Mouse (Mus musculus) forebrain, embryonic 11.5 days (tissue): ENCODE results near the gene Gm21704. TPM values are rescaled to one million over a fixed set of nuclear protein-coding genes. Genes with fewer than 3 reads are reported as not detected.
"Not testable (repeated sequence)": the region's sequence is repeated elsewhere in the genome, so short reads cannot be mapped to it uniquely, and the experiment has no call there.

ENCODE experiments used
- ATAC-seq: fragments of 200-750 bp; cut with Nextera tagmentation; replicated peaks from 2 replicates; pipeline ENCODE4 v1.8.0; 2017; ENCODE audit warnings: moderate TSS enrichment; ENCODE audit not compliant: low FRiP score
- DNase-seq: peaks from one replicate; pipeline ENCODE4 v3.0.0-alpha.2; 2017; ENCODE audit warnings: low spot score
- H3K27ac ChIP-seq: fragments of 300-500 bp; sonication (generic); 2 replicates; pipeline ENCODE4 v1.5.1; 2014; ENCODE audit warnings: low read depth, low read length
- H3K27me3 ChIP-seq: fragments of 300-500 bp; sonication (generic); 2 replicates; pipeline ENCODE4 v1.6.1; 2014; ENCODE audit warnings: mild to moderate bottlenecking, low read length, mixed read lengths; ENCODE audit not compliant: control insufficient read depth, insufficient read depth
- H3K36me3 ChIP-seq: fragments of 300-500 bp; sonication (generic); 2 replicates; pipeline ENCODE4 v1.6.1; 2014; ENCODE audit warnings: mild to moderate bottlenecking, low read length, moderate library complexity, mixed read lengths; ENCODE audit not compliant: control insufficient read depth, insufficient read depth
- H3K4me1 ChIP-seq: fragments of 300-500 bp; sonication (generic); replicated peaks from 2 replicates; pipeline ENCODE4 v1.6.1; 2014; ENCODE audit warnings: low read length, mixed read lengths; ENCODE audit not compliant: control insufficient read depth, insufficient read depth
- H3K4me2 ChIP-seq: fragments of 300-500 bp; sonication (generic); 2 replicates; pipeline ENCODE4 v1.6.1; 2014; ENCODE audit warnings: low read depth, mild to moderate bottlenecking, low read length, moderate library complexity, mixed read lengths; ENCODE audit not compliant: severe bottlenecking
- H3K4me3 ChIP-seq: fragments of 300-500 bp; sonication (generic); 2 replicates; pipeline ENCODE4 v1.5.1; 2014; ENCODE audit warnings: low read depth, low read length
- H3K9ac ChIP-seq: fragments of 300-500 bp; sonication (generic); 2 replicates; pipeline ENCODE4 v1.6.1; 2014; ENCODE audit warnings: low read length
- H3K9me3 ChIP-seq: fragments of 300-500 bp; sonication (generic); 2 replicates; pipeline ENCODE4 v1.6.1; 2016; ENCODE audit warnings: low read length, mixed read lengths; ENCODE audit not compliant: control insufficient read depth
- WGBS: fragments of 180-500 bp; shearing (Covaris S2); extraction: QIAGEN DNeasy Blood & Tissue Kit; methylation state at CpG from one replicate; pipeline ENCODE4 v1.1.7; 2014; 5-methylcytosine and 5-hydroxymethylcytosine counted together
- polyA plus RNA-seq: library from polyadenylated mRNA; unstranded; fragments of >200 nt; fragmentation: Nextera tagmentation; extraction: Ambion mirVana; gene quantifications from 2 replicates; pipeline ENCODE4 v1.2.1, GENCODE M21; 2014

Gm21704 gene
- polyA plus RNA-seq: not detected in 2 replicates

DNA sequence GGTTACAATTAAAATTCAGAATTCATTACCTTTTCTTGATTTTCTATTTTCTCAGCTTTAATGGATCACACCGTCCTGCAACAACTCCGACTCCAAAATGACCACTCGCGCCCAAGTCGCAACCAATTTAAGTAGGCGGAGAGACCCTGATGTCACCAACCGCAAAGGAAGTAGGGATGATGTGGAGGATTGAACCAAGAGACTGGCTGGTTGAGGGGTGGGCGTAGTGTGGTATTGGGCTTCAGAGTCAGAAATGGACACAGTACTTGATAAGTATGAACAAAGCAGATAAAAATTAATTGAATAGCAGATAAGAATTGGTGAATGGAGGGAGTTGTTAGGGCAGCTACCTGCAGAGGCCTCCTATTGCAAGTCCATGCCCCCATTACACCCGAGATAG, at the start of gene Gm21704, which contains the start of gene Gm21708:
Gm21704 (minus strand) TSS at position 101 of the 400 bp plus-strand sequence.
Gm21708 (minus strand) TSS at position 101 of the 400 bp plus-strand sequence.
- H3K27ac ChIP-seq, H3K36me3 ChIP-seq, DNase-seq, H3K4me1 ChIP-seq, H3K9ac ChIP-seq, H3K4me3 ChIP-seq, H3K9me3 ChIP-seq, H3K27me3 ChIP-seq, ATAC-seq, H3K4me2 ChIP-seq: not testable (repeated sequence)
- no CpG with 5 or more reads among the region's 9 CpGs for WGBS

DNA sequence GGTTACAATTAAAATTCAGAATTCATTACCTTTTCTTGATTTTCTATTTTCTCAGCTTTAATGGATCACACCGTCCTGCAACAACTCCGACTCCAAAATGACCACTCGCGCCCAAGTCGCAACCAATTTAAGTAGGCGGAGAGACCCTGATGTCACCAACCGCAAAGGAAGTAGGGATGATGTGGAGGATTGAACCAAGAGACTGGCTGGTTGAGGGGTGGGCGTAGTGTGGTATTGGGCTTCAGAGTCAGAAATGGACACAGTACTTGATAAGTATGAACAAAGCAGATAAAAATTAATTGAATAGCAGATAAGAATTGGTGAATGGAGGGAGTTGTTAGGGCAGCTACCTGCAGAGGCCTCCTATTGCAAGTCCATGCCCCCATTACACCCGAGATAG, 64.7 kb downstream of the Gm21704 start, which contains the start of gene Gm21693:
Gm21693 (minus strand) TSS at position 101 of the 400 bp plus-strand sequence.
- ATAC-seq, H3K4me1 ChIP-seq, H3K9ac ChIP-seq, DNase-seq, H3K27ac ChIP-seq, H3K9me3 ChIP-seq, H3K4me3 ChIP-seq, H3K36me3 ChIP-seq, H3K27me3 ChIP-seq, H3K4me2 ChIP-seq: not testable (repeated sequence)
- WGBS: no CpG with 5 or more reads among the region's 9 CpGs

DNA sequence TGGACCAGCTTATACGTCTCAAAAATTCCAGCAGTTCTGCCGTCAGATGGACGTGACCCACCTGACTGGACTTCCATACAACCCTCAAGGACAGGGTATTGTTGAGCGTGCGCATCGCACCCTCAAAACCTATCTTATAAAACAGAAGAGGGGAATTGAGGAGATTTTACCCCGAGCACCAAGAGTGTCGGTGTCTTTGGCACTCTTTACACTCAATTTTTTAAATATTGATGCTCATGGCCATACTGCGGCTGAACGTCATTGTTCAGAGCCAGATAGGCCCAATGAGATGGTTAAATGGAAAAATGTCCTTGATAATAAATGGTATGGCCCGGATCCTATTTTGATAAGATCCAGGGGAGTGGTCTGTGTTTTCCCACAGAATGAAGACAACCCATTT, 69.3 kb downstream of the Gm21704 start:
- H3K27ac ChIP-seq, H3K36me3 ChIP-seq, H3K9me3 ChIP-seq, DNase-seq, H3K4me2 ChIP-seq, H3K4me1 ChIP-seq, H3K9ac ChIP-seq, H3K4me3 ChIP-seq, H3K27me3 ChIP-seq, ATAC-seq: not testable (repeated sequence)
- no CpG with 5 or more reads among the region's 11 CpGs for WGBS

Other genes starting within 250 kb of the Gm21704 start
- not detected in 2 replicates for gene Gm21677, start 103.7 kb downstream of the Gm21704 start, polyA plus RNA-seq
- gene Gm21693, start 64.8 kb downstream of the Gm21704 start, polyA plus RNA-seq: not detected in 2 replicates
- not detected in 2 replicates for gene Gm21708, start within 50 bp of the Gm21704 start, polyA plus RNA-seq